Mouse (Mus musculus) liver, embryonic 14.5 days (tissue): ENCODE measurements at regions not wholly inside any gene's neighbourhood (a gene's known extent, or its start where the extent isn't known, plus 50 kb on each side); places are given as distances from the start of the nearest gene placed in this dataset.

Experiments
- CTCF ChIP-seq: IDR thresholded peaks from 2 replicates; pipeline ENCODE4 v1.5.1; 2016; ENCODE audit warnings: antibody characterized with exemption, low read depth, control low read depth
- EP300 ChIP-seq: IDR thresholded peaks from 2 replicates; pipeline ENCODE4 v1.6.1; 2016; ENCODE audit warnings: antibody characterized with exemption, low read depth

- TF ChIP-seq CTCF, result no peak
- TF ChIP-seq EP300, result no peak
Observed at GRCm38 (mm10) chr5:75734508-75734907, 159.8 kb downstream of the Kit start.
